8 mouse cellular contexts compared by ENCODE assay signal in the genomic region with DNA sequence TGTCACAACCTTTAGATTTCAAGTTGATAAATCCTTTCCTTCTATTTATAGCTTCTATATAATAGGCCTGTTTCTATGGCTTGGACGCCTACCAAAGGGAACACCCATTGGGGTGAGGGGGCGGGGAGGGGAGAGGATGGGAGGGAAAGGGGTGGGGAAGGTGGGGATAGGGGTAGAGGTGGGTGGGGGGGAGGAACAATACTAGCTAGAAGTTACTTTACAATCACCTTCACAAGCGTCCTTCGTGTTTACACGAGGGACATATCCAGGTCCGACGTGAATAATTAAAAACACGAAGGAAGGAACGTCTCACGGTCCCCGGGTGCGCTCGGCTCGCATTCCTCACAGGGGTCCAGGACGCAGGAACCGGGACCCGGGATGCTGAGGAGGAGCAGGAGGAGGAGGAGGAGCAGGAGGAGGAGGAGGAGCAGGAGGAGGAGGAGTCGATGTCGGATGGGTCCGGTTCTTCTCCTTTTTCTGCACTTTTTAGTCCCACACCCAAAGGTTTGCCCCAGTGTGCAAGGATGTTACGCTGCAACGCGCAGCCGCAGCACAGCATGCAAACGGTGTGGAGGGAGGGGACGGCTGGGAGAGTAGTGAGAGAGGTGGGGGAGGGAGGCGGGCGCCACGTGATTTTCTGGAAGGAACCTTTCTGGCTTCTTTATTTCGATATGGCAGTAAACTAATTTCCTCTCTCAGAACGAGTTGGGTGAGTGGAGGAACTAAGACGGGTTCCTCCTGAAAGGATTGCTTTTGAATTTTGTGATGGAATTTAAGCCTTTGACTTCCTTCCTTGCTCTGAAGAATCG. TPM values are rescaled to one million over a fixed set of nuclear protein-coding genes. Genes with fewer than 3 reads are reported as not detected.
DNase-seq lines count a peak whose midpoint lies in the region; ATAC-seq and TF ChIP-seq lines count a peak whose summit lies in the region.

No protein-coding gene starts in this region.

- no peak for TF ChIP-seq CTCF in cerebellum, adult 2 months (IDR thresholded peaks at IDR 0.05; ENCODE audit: borderline replicate concordance, insufficient read depth, low read depth, low read length)

- no peak for TF ChIP-seq POLR2A in cerebellum, adult 2 months (IDR thresholded peaks at IDR 0.05; ENCODE audit: borderline replicate concordance, insufficient read depth, low read length)

- H3K9me3 ChIP-seq in limb, embryonic 13.5 days, result no peaks in the 10 kb centered on the region
- H3K9me3 ChIP-seq in midbrain, embryonic 14.5 days (ENCODE audit: control insufficient read depth, low read length), result no peaks in the 10 kb centered on the region

- no peaks in the 10 kb centered on the region for H3K27me3 ChIP-seq in cerebellum, adult 2 months (ENCODE audit: control insufficient read depth, insufficient read depth, low read length)
- H3K27me3 ChIP-seq in limb, embryonic 13.5 days, result no peaks in the 10 kb centered on the region
- no peaks in the 10 kb centered on the region for H3K27me3 ChIP-seq in midbrain, embryonic 14.5 days (ENCODE audit: control insufficient read depth, insufficient read depth, low read length)

- no peaks in the 10 kb centered on the region for H3K36me3 ChIP-seq in limb, embryonic 13.5 days
- H3K36me3 ChIP-seq in midbrain, embryonic 14.5 days (ENCODE audit: control insufficient read depth, insufficient read depth, low read length), result no peaks in the 10 kb centered on the region

- peak; percentile 85 for ATAC-seq in limb, embryonic 13.5 days (ENCODE audit: low FRiP score, low read depth)
- peak; percentile 76 for ATAC-seq in midbrain, embryonic 14.5 days (ENCODE audit: low FRiP score, low TSS enrichment)

- no peaks in the 10 kb centered on the region for H3K4me1 ChIP-seq in cerebellum, adult 2 months (ENCODE audit: control insufficient read depth, insufficient read depth, low read length)
- H3K4me1 ChIP-seq in limb, embryonic 13.5 days, result peaks cover 12% of the 10 kb centered on the region
- no peaks in the 10 kb centered on the region for H3K4me1 ChIP-seq in midbrain, embryonic 14.5 days (ENCODE audit: control insufficient read depth, insufficient read depth, low read length)

- peak overlapping the region; percentile 68 for H3K4me2 ChIP-seq in limb, embryonic 13.5 days (replicated peaks)
- H3K4me2 ChIP-seq in midbrain, embryonic 14.5 days (ENCODE audit: low read length), result peak overlapping the region; percentile 68

- peak overlapping the region; percentile 53 for H3K4me3 ChIP-seq in cerebellum, adult 2 months (replicated peaks; ENCODE audit: insufficient read depth, low read depth, low read length)
- peak overlapping the region; percentile 50 for H3K4me3 ChIP-seq in limb, embryonic 13.5 days
- peak overlapping the region; percentile 44 for H3K4me3 ChIP-seq in midbrain, embryonic 14.5 days (replicated peaks; ENCODE audit: low read depth, low read length)

- DNase-seq in cerebellum, adult 2 months, result peak; percentile 12 to 19
- DNase-seq in cerebellum, adult 11-12 months, result no peak
- DNase-seq in embryo, embryonic 11 days, result peak; percentile 90
- DNase-seq in heart, adult 11 months, result peak; percentile 98
- peak; percentile 63 for DNase-seq in kidney, adult 11 months
- DNase-seq in midbrain, embryonic 14.5 days, result peak; percentile 88
- DNase-seq in spleen, postnatal 10 days (ENCODE audit: low spot score in 2 of 2), result peak; percentile 44 to 80

- H3K27ac ChIP-seq in cerebellum, adult 2 months (ENCODE audit: insufficient read depth, low read length), result no peak overlapping the region
- peak overlapping the region; percentile 55 for H3K27ac ChIP-seq in limb, embryonic 13.5 days
- H3K27ac ChIP-seq in midbrain, embryonic 14.5 days (replicated peaks; ENCODE audit: low read depth, low read length), result no peak overlapping the region

- WGBS in cerebellum, adult 2 months, result 2% methylated on average over 33 of the region's 33 CpGs
- WGBS in limb, embryonic 13.5 days, result under 1% methylated on average over 33 of the region's 33 CpGs
- WGBS in midbrain, embryonic 14.5 days, result 2% methylated on average over 33 of the region's 33 CpGs

- H3K9ac ChIP-seq in limb, embryonic 13.5 days, result peak overlapping the region; percentile 61
- H3K9ac ChIP-seq in midbrain, embryonic 14.5 days (replicated peaks; ENCODE audit: low read length), result peak overlapping the region; percentile 56

RNA-seq across cellular contexts. Expression of a gene that starts 36.5 kb away (rescaled TPM):
- 0.93 and 0.98 TPM in 2 replicates for polyA plus RNA-seq in cerebellum, adult 2 months (2012; rRNA removed)
- 4.5 and 4.6 TPM in 2 replicates for polyA plus RNA-seq in limb, embryonic 13.5 days (2015; fragmentation: Nextera tagmentation; extraction: Ambion mirVana)
- 1.8 TPM in 2 replicates for polyA plus RNA-seq in midbrain, embryonic 14.5 days (2014; fragmentation: Nextera tagmentation; extraction: Ambion mirVana)
